Mouse (Mus musculus) midbrain, embryonic 14.5 days (tissue): ENCODE data around the gene Tmem254b. TPM values are rescaled to one million over a fixed set of nuclear protein-coding genes. Genes with fewer than 3 reads are reported as not detected.
"Not testable (repeated sequence)": the region's sequence is repeated elsewhere in the genome, so short reads cannot be mapped to it uniquely, and the experiment has no call there.

Experiments used
- ATAC-seq: fragments of 200-750 bp; cut with Nextera tagmentation; 2 replicates; pipeline ENCODE4 v1.8.0; 2017; ENCODE audit warnings: moderate number of reproducible peaks, moderate library complexity; ENCODE audit not compliant: low FRiP score, low TSS enrichment
- DNase-seq: peaks from one replicate; pipeline ENCODE4 v3.0.0-alpha.2; 2015
- H3K27ac ChIP-seq: fragments of 300-500 bp; sonication (generic); replicated peaks from 2 replicates; pipeline ENCODE4 v1.5.1; 2014; ENCODE audit warnings: mild to moderate bottlenecking, low read depth, low read length, moderate library complexity
- H3K27me3 ChIP-seq: fragments of 300-500 bp; sonication (generic); 2 replicates; pipeline ENCODE4 v1.6.1; 2014; ENCODE audit warnings: low read length, control low read depth, mixed read lengths; ENCODE audit not compliant: control insufficient read depth, insufficient read depth
- H3K36me3 ChIP-seq: fragments of 300-500 bp; sonication (generic); 2 replicates; pipeline ENCODE4 v1.6.1; 2014; ENCODE audit warnings: low read length, control low read depth; ENCODE audit not compliant: control insufficient read depth, insufficient read depth
- H3K4me1 ChIP-seq: fragments of 300-500 bp; sonication (generic); 2 replicates; pipeline ENCODE4 v1.6.1; 2014; ENCODE audit warnings: mild to moderate bottlenecking, antibody characterized with exemption, low read length, control low read depth; ENCODE audit not compliant: control insufficient read depth, insufficient read depth
- H3K4me2 ChIP-seq: fragments of 300-500 bp; sonication (generic); 2 replicates; pipeline ENCODE4 v1.6.1; 2014; ENCODE audit warnings: mild to moderate bottlenecking, low read length, moderate library complexity
- H3K4me3 ChIP-seq: fragments of 300-500 bp; sonication (generic); replicated peaks from 2 replicates; pipeline ENCODE4 v1.5.1; 2014; ENCODE audit warnings: low read depth, low read length
- H3K9ac ChIP-seq: fragments of 300-500 bp; sonication (generic); replicated peaks from 2 replicates; pipeline ENCODE4 v1.6.1; 2014; ENCODE audit warnings: mild to moderate bottlenecking, low read length, moderate library complexity
- H3K9me3 ChIP-seq: fragments of 300-500 bp; sonication (generic); 2 replicates; pipeline ENCODE4 v1.6.1; 2016; ENCODE audit warnings: low read length, control low read depth, mixed read lengths; ENCODE audit not compliant: control insufficient read depth
- WGBS: fragments of 180-500 bp; shearing (Covaris S2); extraction: QIAGEN DNeasy Blood & Tissue Kit; methylation state at CpG from one replicate; pipeline ENCODE4 v1.1.7; 2014; 5-methylcytosine and 5-hydroxymethylcytosine counted together
- polyA plus RNA-seq: library from polyadenylated mRNA; unstranded; fragments of >200 nt; fragmentation: Nextera tagmentation; extraction: Ambion mirVana; gene quantifications from 2 replicates; pipeline ENCODE4 v1.2.1, GENCODE M21; 2014

Gene Tmem254b
- 18.4 and 23.7 TPM in 2 replicates for polyA plus RNA-seq

GRCm38 (mm10) chr14:26206926-26207247, at the start of gene Tmem254b:
TSS of gene Tmem254b (minus strand) at chr14:26207041.
- no CpG with 5 or more reads among the region's 10 CpGs for WGBS
- not testable (repeated sequence) for H3K27ac ChIP-seq, H3K9ac ChIP-seq, DNase-seq, H3K36me3 ChIP-seq, H3K4me1 ChIP-seq, H3K4me3 ChIP-seq, H3K27me3 ChIP-seq, H3K4me2 ChIP-seq, H3K9me3 ChIP-seq
- peak; percentile 80 for ATAC-seq

GRCm38 (mm10) chr14:26237183-26237582, 30.3 kb upstream of the Tmem254b start:
- not testable (repeated sequence) for H3K36me3 ChIP-seq, H3K9ac ChIP-seq, H3K4me3 ChIP-seq, H3K9me3 ChIP-seq, H3K27ac ChIP-seq, DNase-seq, H3K27me3 ChIP-seq, H3K4me2 ChIP-seq, ATAC-seq, H3K4me1 ChIP-seq
- no CpG with 5 or more reads among the region's 2 CpGs for WGBS

- H3K9me3 ChIP-seq, DNase-seq, H3K27ac ChIP-seq, H3K9ac ChIP-seq, H3K36me3 ChIP-seq, H3K4me1 ChIP-seq, H3K4me2 ChIP-seq, H3K4me3 ChIP-seq, ATAC-seq, H3K27me3 ChIP-seq: not testable (repeated sequence)
- no CpG with 5 or more reads among the region's 5 CpGs for WGBS
These were observed 9.6 kb upstream of the Tmem254b start for GRCm38 (mm10) chr14:26216233-26217000.

GRCm38 (mm10) chr14:26206197-26206925, 480 bp downstream of the Tmem254b start:
- no CpG with 5 or more reads among the region's 44 CpGs for WGBS
- H3K4me2 ChIP-seq, H3K9ac ChIP-seq, H3K27ac ChIP-seq, H3K4me3 ChIP-seq, H3K27me3 ChIP-seq, DNase-seq, H3K4me1 ChIP-seq, H3K9me3 ChIP-seq, H3K36me3 ChIP-seq: not testable (repeated sequence)
- peak; percentile 91 for ATAC-seq

GRCm38 (mm10) chr14:26197851-26198250, 9.0 kb downstream of the Tmem254b start:
- not testable (repeated sequence) for H3K4me3 ChIP-seq, H3K4me1 ChIP-seq, H3K27ac ChIP-seq, ATAC-seq, H3K36me3 ChIP-seq, H3K4me2 ChIP-seq, DNase-seq, H3K9me3 ChIP-seq, H3K27me3 ChIP-seq, H3K9ac ChIP-seq
- no CpG with 5 or more reads among the region's 3 CpGs for WGBS

- H3K4me1 ChIP-seq, H3K9me3 ChIP-seq, ATAC-seq, H3K4me2 ChIP-seq, H3K27ac ChIP-seq, H3K4me3 ChIP-seq, H3K9ac ChIP-seq, H3K36me3 ChIP-seq, H3K27me3 ChIP-seq, DNase-seq: not testable (repeated sequence)
- no CpG with 5 or more reads among the region's 8 CpGs for WGBS
These were observed 18.5 kb downstream of the Tmem254b start for GRCm38 (mm10) chr14:26188361-26188760.

GRCm38 (mm10) chr14:26186638-26187037, 20.2 kb downstream of the Tmem254b start:
- H3K9ac ChIP-seq, DNase-seq, H3K4me1 ChIP-seq, H3K4me3 ChIP-seq, ATAC-seq, H3K27me3 ChIP-seq, H3K36me3 ChIP-seq, H3K9me3 ChIP-seq, H3K4me2 ChIP-seq, H3K27ac ChIP-seq: not testable (repeated sequence)
- WGBS = no CpG with 5 or more reads among the region's 9 CpGs

GRCm38 (mm10) chr14:26182380-26182779, 24.5 kb downstream of the Tmem254b start, which contains the start of gene Plac9b:
TSS of gene Plac9b (minus strand) at chr14:26182480.
- ATAC-seq, H3K4me3 ChIP-seq, H3K9me3 ChIP-seq, H3K4me2 ChIP-seq, DNase-seq, H3K36me3 ChIP-seq, H3K9ac ChIP-seq, H3K4me1 ChIP-seq, H3K27ac ChIP-seq, H3K27me3 ChIP-seq: not testable (repeated sequence)
- no CpG with 5 or more reads among the region's 10 CpGs for WGBS

GRCm38 (mm10) chr14:26181660-26182059, 25.2 kb downstream of the Tmem254b start:
- H3K4me2 ChIP-seq, H3K27ac ChIP-seq: not testable (repeated sequence)

More at GRCm38 (mm10) chr14:26181660-26182059, 25.2 kb downstream of the Tmem254b start:
- not testable (repeated sequence) for H3K4me1 ChIP-seq, H3K9me3 ChIP-seq, H3K4me3 ChIP-seq, H3K9ac ChIP-seq, H3K27me3 ChIP-seq, DNase-seq, H3K36me3 ChIP-seq, ATAC-seq
- WGBS = no CpG with 5 or more reads among the region's 10 CpGs
